Mouse (Mus musculus) CH12.LX (cell line): ENCODE results near the gene Baz2b.

Source experiments
- CHD1 ChIP-seq: IDR thresholded peaks from 2 replicates; pipeline ENCODE4 v1.6.1; 2012; ENCODE audit warnings: low read depth, low read length, improper control_type of control experiment, inconsistent platforms
- CTCF ChIP-seq, 2 experiments: IDR thresholded peaks in 1 of 2; conservative IDR thresholded peaks in 1 of 2; 2 replicates each; pipeline ENCODE4 v1.5.1; 2011 to 2012; ENCODE audit warnings: low read depth in 2 of 2, low read length in 2 of 2, improper control_type of control experiment in 1 of 2, inconsistent platforms in 1 of 2, mild to moderate bottlenecking in 1 of 2, moderate library complexity in 1 of 2
- E2F4 ChIP-seq: IDR thresholded peaks from 2 replicates; pipeline ENCODE4 v1.6.1; 2011; ENCODE audit warnings: low read depth, low read length, improper control_type of control experiment; ENCODE audit not compliant: insufficient replicate concordance
- EP300 ChIP-seq: IDR thresholded peaks from 2 replicates; pipeline ENCODE4 v1.6.1; 2011; ENCODE audit warnings: low read length, improper control_type of control experiment
- JUND ChIP-seq: conservative IDR thresholded peaks from 2 replicates; pipeline ENCODE4 v1.6.1; 2011; ENCODE audit warnings: low read depth, low read length, improper control_type of control experiment
- KAT2A ChIP-seq: IDR thresholded peaks from 2 replicates; pipeline ENCODE4 v1.6.1; 2012; ENCODE audit warnings: low read length, improper control_type of control experiment, inconsistent platforms; ENCODE audit not compliant: insufficient replicate concordance
- MAFK ChIP-seq: IDR thresholded peaks from 2 replicates; pipeline ENCODE4 v1.6.1; 2011; ENCODE audit warnings: low read length, improper control_type of control experiment; ENCODE audit not compliant: insufficient replicate concordance
- MYC ChIP-seq: IDR thresholded peaks from 2 replicates; pipeline ENCODE4 v1.6.1; 2011; ENCODE audit warnings: low read depth, mild to moderate bottlenecking, improper control_type of control experiment, low read length
- NELFE ChIP-seq: IDR thresholded peaks from 2 replicates; pipeline ENCODE4 v1.6.1; 2011; ENCODE audit warnings: low read depth, low read length, improper control_type of control experiment
- POLR2A ChIP-seq: IDR thresholded peaks from 2 replicates; pipeline ENCODE4 v1.6.1; 2011; ENCODE audit warnings: low read depth, mild to moderate bottlenecking, improper control_type of control experiment, low read length
- SMC3 ChIP-seq: IDR thresholded peaks from 2 replicates; pipeline ENCODE4 v1.6.1; 2011; ENCODE audit warnings: low read depth, low read length, improper control_type of control experiment
- TBP ChIP-seq: conservative IDR thresholded peaks from 2 replicates; pipeline ENCODE4 v1.6.1; 2011; ENCODE audit warnings: low read depth, low read length, improper control_type of control experiment
- USF1 ChIP-seq: IDR thresholded peaks from 2 replicates; pipeline ENCODE4 v1.6.1; 2014; ENCODE audit warnings: low read depth, mild to moderate bottlenecking, inconsistent platforms, low read length, improper control_type of control experiment

- TF ChIP-seq KAT2A (no peak), CTCF (conservative IDR thresholded peaks at IDR 0.05 in 1 of 2, IDR thresholded peaks at IDR 0.05 in 1 of 2; ENCODE audit: low read depth in 2 of 2, low read length in 2 of 2) (no peak), JUND (no peak), POLR2A (no peak), EP300 (no peak), E2F4 (no peak), MAFK (no peak), NELFE (no peak), USF1 (no peak), MYC (no peak), CHD1 (no peak), TBP (no peak), SMC3 (no peak)
Observed at GRCm38 (mm10) chr2:60166878-60167277, 42.8 kb downstream of the Baz2b start.
